Mouse (Mus musculus): ENCODE measurements around the gene Trp53. TPM values are rescaled to one million over a fixed set of nuclear protein-coding genes. Genes with fewer than 3 reads are reported as not detected.
"Not testable (repeated sequence)": the region's sequence is repeated elsewhere in the genome, so short reads cannot be mapped to it uniquely, and the experiment has no call there.

The Trp53 gene
- total RNA-seq (2021): 10 to 100 TPM; 21.2 to 21.9 TPM
- long read RNA-seq, experiment 1, transcript Trp53-203 (11 exons, 1,771 nt): major isoform, 17 of 25 reads
- long read RNA-seq, experiment 1, partial matches to known transcripts: 2 of 25 reads
- long read RNA-seq, experiment 1, other reads (novel, unspliced or antisense): 4 of 25 reads
- long read RNA-seq, experiment 2, transcript Trp53-203 (11 exons, 1,771 nt): major isoform, 25 of 36 reads
- long read RNA-seq, experiment 2, partial matches to known transcripts: 0 of 36 reads
- long read RNA-seq, experiment 2, other reads (novel, unspliced or antisense): 8 of 36 reads

- intact Hi-C loops (cut with DNase I): loop anchor here (2.0 kb wide), 1 partner anchor 35 kb away; no protein-coding TSS in a partner anchor
- DNase-seq (ENCODE audit: low spot score in 2 of 2): peak; percentile 89 to 94
These were observed at the start of gene Trp53, which contains the start of gene Wrap53 for GRCm38 (mm10) chr11:69580091-69580514. TSS of gene Trp53 (plus strand) at chr11:69580359. TSS of gene Wrap53 (minus strand) at chr11:69580255.

GRCm38 (mm10) chr11:69530755-69531154, 49.4 kb upstream of the Trp53 start:
- not testable (repeated sequence) for DNase-seq (ENCODE audit: low spot score in 2 of 2)
- intact Hi-C loops (cut with DNase I): loop anchor here (5.0 kb wide), 1 partner anchor 47 kb away; no protein-coding TSS in a partner anchor

GRCm38 (mm10) chr11:69532480-69533150, 47.5 kb upstream of the Trp53 start:
- intact Hi-C loops (cut with DNase I): loop anchor here (5.0 kb wide), 1 partner anchor 45 kb away; no protein-coding TSS in a partner anchor
- DNase-seq (ENCODE audit: low spot score in 2 of 2): no peak

GRCm38 (mm10) chr11:69534990-69535389, 45.2 kb upstream of the Trp53 start:
- intact Hi-C loops (cut with DNase I): loop anchor here (5.0 kb wide), 1 partner anchor 42 kb away; no protein-coding TSS in a partner anchor
- DNase-seq (ENCODE audit: low spot score in 2 of 2): no peak

DNA sequence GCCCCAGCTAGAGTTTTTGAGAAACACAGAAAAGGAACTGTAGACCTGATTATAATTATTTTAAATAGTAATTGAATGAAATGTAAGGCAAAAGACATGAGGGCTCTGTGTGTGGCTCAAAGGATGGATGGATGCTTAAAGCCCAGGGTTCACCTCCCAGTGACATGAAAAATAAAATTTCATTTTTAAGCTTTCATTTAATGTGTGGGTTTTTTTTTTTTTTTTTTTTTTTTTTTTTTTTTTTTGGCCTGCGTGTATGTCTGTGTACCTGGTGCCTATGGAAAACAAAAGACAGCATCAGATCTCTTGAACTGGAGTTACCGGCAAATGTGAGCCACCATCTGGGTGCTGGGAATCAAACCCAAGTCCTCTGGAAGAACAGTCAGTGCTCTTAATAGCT, 39.5 kb upstream of the Trp53 start:
- no peak for DNase-seq (ENCODE audit: low spot score in 2 of 2)
- intact Hi-C loops (cut with DNase I): no loop called here

- intact Hi-C loops (cut with DNase I): not testable (repeated sequence)
These were observed 38.4 kb upstream of the Trp53 start for GRCm38 (mm10) chr11:69541741-69542140.

DNA sequence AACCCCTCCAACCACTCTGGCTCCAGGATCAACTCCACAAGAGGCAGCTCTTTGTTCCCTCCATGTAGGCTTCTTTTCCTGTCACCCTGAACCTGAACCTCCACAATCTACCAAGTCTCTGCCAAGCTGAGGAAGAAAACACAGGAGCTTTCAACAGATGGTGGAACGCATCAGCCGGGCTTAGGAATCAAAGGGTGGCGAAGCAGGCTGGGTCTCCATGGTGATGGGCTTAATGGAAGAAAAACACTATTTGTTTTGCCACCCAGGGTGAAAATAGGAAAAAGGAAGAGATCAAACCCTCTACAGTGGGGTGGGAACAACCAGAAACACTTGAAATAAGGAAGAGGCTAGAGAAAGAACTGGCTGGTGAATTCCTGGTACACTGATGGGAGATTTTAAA, 36.6 kb upstream of the Trp53 start:
- no peak for DNase-seq (ENCODE audit: low spot score in 2 of 2)
- intact Hi-C loops (cut with DNase I): no loop called here

More at GRCm38 (mm10) chr11:69541741-69542140, 38.4 kb upstream of the Trp53 start:
- not testable (repeated sequence) for DNase-seq (ENCODE audit: low spot score in 2 of 2)

DNA sequence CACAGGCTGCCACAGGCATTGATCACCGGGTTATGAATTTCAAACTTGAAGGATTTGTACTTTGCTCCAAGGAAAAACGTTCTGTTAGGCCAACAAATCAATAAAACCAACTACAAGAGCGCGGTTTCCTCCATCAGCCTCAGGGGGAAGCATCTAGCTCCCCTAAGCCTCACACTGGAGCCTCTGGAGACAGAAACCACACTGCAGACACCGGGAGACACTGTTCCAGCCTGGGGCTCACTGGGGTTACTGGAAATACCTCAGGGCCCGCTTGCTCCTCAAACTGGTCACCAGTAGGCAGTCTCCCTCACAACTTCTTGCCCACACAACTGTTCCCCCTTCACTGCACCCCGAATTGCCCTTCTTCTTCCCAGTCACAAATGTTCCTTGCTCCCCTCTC, 34.2 kb upstream of the Trp53 start:
- DNase-seq (ENCODE audit: low spot score in 2 of 2): no peak
- intact Hi-C loops (cut with DNase I): loop anchor here (2.0 kb wide), 1 partner anchor 33 kb away; no protein-coding TSS in a partner anchor

DNA sequence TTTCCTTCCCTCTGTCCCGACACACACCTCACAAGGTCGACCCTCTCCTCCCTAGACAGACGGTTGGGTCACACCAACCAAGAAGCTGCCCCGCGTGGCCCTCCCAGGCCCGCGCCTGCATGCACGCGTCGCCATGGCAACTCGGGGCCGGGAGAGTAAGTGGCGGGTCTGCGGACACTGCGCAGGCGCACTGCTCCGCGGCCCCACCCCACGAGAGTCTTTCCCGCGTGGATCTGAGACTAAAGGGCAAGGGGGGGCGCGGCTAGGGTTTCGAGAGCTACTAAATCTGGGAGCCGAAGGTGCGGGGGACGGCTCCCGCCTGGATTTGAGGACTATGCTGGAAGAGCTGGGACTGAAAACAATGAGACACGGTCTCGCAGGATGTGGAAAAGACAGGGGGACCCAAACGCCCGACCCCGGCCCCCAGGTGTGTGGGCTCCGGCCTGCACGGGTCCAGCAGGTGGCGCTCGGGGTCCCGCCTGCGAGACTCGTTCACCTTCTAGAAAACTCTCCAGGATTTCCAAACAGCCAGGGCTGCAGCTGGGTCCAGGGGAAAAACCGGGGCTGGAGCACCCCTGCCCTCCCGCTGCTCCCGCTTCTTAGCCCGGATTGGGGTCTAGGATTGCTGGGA, 33.6 kb upstream of the Trp53 start:
- intact Hi-C loops (cut with DNase I): loop anchor here (2.0 kb wide), 1 partner anchor 32 kb away; no protein-coding TSS in a partner anchor

DNA sequence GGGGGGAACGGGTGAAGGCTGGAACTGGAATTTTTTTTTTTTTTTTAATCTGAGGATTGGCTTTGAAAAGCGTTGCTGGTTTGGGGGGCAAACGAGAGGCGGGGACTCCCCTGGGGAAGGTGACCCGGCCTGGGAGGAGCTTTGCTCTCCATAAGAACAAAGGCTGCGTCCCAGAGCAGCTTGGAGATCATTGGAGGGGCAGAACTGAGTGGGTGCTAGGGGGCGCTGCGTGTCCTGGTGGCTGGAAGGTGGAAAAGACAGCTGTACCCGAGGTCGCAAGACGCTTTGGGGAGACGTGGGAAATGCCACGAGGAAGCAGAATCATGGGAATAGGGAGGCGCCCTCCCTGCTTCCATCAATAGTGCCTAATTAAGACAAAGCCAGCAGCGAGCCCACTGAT, 33.1 kb upstream of the Trp53 start:
- DNase-seq (ENCODE audit: low spot score in 2 of 2): peak in 1 of 2 experiments; percentile 59
- intact Hi-C loops (cut with DNase I): loop anchor here (2.0 kb wide), 1 partner anchor 32 kb away; no protein-coding TSS in a partner anchor

More for the DNA sequence above, 33.6 kb upstream of the Trp53 start:
- peak; percentile 78 to 89 for DNase-seq (ENCODE audit: low spot score in 2 of 2)

DNA sequence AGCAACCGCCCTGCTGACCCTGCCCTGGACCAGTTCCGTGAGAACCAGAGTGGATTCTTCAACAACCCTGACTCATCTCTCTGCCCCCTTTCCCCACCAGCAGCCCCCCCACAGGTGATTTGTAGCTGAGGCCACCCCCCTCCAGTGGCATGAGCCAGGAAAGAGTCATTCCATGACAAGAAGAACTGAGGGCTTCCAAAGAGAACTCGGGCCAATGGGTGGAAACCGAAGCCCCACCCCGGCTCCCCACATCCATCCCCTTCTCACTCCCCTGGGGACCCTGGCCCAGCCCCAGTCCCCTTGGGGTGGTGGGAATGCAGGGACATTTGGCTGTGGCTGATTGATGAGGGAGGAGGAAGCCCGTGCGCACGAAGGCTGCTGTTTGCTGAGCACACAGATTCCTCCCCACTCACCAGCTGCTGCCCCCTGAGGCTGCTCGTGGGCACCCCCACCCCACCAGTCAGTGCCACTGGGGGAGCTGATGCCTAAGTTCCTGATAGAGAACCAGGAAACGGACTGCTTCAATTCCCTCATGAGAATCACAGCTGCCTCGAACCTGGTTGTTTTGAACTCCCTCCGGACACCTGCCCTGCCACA, 31.0 kb upstream of the Trp53 start, which contains the start of gene Dnah2:
Dnah2 (minus strand) TSS at position 51 of the 597 bp plus-strand sequence.
- no peak for DNase-seq (ENCODE audit: low spot score in 2 of 2)
- intact Hi-C loops (cut with DNase I): no loop called here

DNA sequence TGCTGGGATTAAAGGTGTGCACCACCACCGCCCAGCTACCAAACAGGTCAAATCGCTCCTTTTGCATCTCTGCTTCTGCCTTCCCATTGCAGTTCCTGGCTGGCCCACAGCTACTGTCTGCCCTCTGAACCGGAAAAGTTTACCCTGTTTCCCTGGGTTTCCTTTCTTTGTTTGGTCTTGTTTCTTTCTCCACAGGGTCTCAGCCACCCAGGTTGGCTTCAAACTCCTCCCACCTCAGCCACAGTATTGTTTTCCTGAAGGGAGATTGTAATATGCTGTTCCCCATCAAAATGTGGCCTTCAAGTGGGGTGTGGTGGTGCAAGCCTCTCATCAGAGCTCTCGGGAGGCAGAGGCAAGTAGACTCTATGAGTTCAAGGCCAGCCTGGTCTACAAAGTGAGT, 28.8 kb upstream of the Trp53 start:
- DNase-seq (ENCODE audit: low spot score in 2 of 2): no peak
- intact Hi-C loops (cut with DNase I): no loop called here

GRCm38 (mm10) chr11:69552622-69553340, 27.4 kb upstream of the Trp53 start:
- intact Hi-C loops (cut with DNase I): no loop called here
- peak; percentile 64 to 86 for DNase-seq (ENCODE audit: low spot score in 2 of 2)

DNA sequence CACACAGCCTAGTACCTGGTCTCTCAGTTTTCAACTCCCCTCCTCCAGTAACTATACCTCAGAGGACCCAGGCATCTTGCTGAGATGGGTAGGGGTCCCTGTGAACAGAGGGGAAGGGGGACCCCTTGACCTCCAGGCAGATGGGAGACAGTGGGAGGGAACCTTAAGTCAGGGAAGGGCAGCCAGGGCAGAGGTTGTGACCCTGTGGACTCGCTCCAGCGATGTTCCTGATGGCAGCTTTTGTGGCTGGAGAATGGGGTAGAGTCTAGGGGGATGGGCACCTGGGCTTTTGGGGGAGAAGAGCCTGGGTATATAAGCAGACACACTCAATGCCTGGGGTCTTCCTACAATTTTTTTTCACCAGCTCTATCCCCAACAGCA, 26.8 kb upstream of the Trp53 start:
- no peak for DNase-seq (ENCODE audit: low spot score in 2 of 2)
- intact Hi-C loops (cut with DNase I): no loop called here

GRCm38 (mm10) chr11:69554539-69555140, 25.5 kb upstream of the Trp53 start:
- DNase-seq (ENCODE audit: low spot score in 2 of 2): no peak
- intact Hi-C loops (cut with DNase I): no loop called here

- peak in 1 of 2 experiments; percentile 65 for DNase-seq (ENCODE audit: low spot score in 2 of 2)
- intact Hi-C loops (cut with DNase I): no loop called here
These were observed 22.7 kb upstream of the Trp53 start for GRCm38 (mm10) chr11:69557381-69557958.

DNA sequence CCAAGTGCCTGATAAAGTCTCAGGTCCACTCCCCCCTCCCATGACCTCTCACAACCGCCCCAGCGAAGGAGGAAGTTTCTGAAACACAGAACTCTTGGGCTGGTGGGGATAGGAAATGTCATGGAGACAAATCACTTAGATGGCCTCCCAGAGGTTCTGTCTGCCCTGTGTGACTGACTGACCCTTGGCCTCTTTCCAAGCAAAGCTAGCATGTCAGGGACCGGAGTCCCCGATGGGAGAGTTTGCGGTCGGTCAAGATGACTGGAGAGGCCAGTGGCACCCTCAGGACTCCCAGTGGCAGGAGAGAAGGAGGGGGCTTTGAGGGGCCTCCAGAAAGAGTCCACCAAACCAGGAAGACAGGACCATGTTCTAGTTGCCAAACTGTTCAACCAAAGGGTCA, 21.4 kb upstream of the Trp53 start:
- DNase-seq (ENCODE audit: low spot score in 2 of 2): no peak
- intact Hi-C loops (cut with DNase I): no loop called here

- intact Hi-C loops (cut with DNase I): no loop called here
- no peak for DNase-seq (ENCODE audit: low spot score in 2 of 2)
These were observed 21.0 kb upstream of the Trp53 start for GRCm38 (mm10) chr11:69559183-69559582.
